Mouse (Mus musculus) embryonic facial prominence, embryonic 11.5 days (tissue): ENCODE results near the gene Hoxd4. TPM values are rescaled to one million over a fixed set of nuclear protein-coding genes. Genes with fewer than 3 reads are reported as not detected.
A peak's percentile ranks its signal among the peaks of the same experiment; 100 is the strongest.

ENCODE experiments used
- ATAC-seq: fragments of 200-750 bp; cut with Nextera tagmentation; replicated peaks from 2 replicates; pipeline ENCODE4 v1.8.0; 2017; ENCODE audit warnings: low read depth; ENCODE audit not compliant: insufficient number of reproducible peaks, low FRiP score, low TSS enrichment
- DNase-seq: peaks from one replicate; pipeline ENCODE4 v3.0.0-alpha.2; 2015; ENCODE audit warnings: low spot score
- H3K27ac ChIP-seq: fragments of 300-500 bp; sonication (generic); replicated peaks from 2 replicates; pipeline ENCODE4 v1.5.1; 2014; ENCODE audit warnings: mild to moderate bottlenecking, low read depth, low read length, control low read depth
- H3K27me3 ChIP-seq: fragments of 300-500 bp; sonication (generic); 2 replicates; pipeline ENCODE4 v1.6.1; 2014; ENCODE audit warnings: mild to moderate bottlenecking, low read length, moderate library complexity, mixed read lengths; ENCODE audit not compliant: control insufficient read depth, insufficient read depth
- H3K36me3 ChIP-seq: fragments of 300-500 bp; sonication (generic); replicated peaks from 2 replicates; pipeline ENCODE4 v1.6.1; 2014; ENCODE audit warnings: low read depth, mild to moderate bottlenecking, low read length, moderate library complexity, mixed read lengths; ENCODE audit not compliant: control insufficient read depth, insufficient read depth
- H3K4me1 ChIP-seq: fragments of 300-500 bp; sonication (generic); 2 replicates; pipeline ENCODE4 v1.6.1; 2014; ENCODE audit warnings: low read length, mixed read lengths; ENCODE audit not compliant: control insufficient read depth, insufficient read depth
- H3K4me2 ChIP-seq: fragments of 300-500 bp; sonication (generic); 2 replicates; pipeline ENCODE4 v1.6.1; 2014; ENCODE audit warnings: low read depth, mild to moderate bottlenecking, control low read depth, low read length, moderate library complexity
- H3K4me3 ChIP-seq: fragments of 300-500 bp; sonication (generic); 2 replicates; pipeline ENCODE4 v1.5.1; 2014; ENCODE audit warnings: low read depth, low read length, control low read depth
- H3K9ac ChIP-seq: fragments of 300-500 bp; sonication (generic); replicated peaks from 2 replicates; pipeline ENCODE4 v1.6.1; 2014; ENCODE audit warnings: mild to moderate bottlenecking, control low read depth, low read length
- H3K9me3 ChIP-seq: fragments of 300-500 bp; sonication (generic); replicated peaks from 2 replicates; pipeline ENCODE4 v1.6.1; 2016; ENCODE audit warnings: mild to moderate bottlenecking, low read length, inconsistent platforms, mixed read lengths; ENCODE audit not compliant: control insufficient read depth
- WGBS: fragments of 180-500 bp; shearing (Covaris S2); extraction: QIAGEN DNeasy Blood & Tissue Kit; methylation state at CpG from one replicate; pipeline ENCODE4 v1.1.7; 2014; 5-methylcytosine and 5-hydroxymethylcytosine counted together
- polyA plus RNA-seq: library from polyadenylated mRNA; unstranded; fragments of >200 nt; fragmentation: Nextera tagmentation; extraction: Ambion mirVana; gene quantifications from 2 replicates; pipeline ENCODE4 v1.2.1, GENCODE M21; 2014

The Hoxd4 gene
- polyA plus RNA-seq, 1 experiment from 2014 or later = 0.18 TPM

DNA sequence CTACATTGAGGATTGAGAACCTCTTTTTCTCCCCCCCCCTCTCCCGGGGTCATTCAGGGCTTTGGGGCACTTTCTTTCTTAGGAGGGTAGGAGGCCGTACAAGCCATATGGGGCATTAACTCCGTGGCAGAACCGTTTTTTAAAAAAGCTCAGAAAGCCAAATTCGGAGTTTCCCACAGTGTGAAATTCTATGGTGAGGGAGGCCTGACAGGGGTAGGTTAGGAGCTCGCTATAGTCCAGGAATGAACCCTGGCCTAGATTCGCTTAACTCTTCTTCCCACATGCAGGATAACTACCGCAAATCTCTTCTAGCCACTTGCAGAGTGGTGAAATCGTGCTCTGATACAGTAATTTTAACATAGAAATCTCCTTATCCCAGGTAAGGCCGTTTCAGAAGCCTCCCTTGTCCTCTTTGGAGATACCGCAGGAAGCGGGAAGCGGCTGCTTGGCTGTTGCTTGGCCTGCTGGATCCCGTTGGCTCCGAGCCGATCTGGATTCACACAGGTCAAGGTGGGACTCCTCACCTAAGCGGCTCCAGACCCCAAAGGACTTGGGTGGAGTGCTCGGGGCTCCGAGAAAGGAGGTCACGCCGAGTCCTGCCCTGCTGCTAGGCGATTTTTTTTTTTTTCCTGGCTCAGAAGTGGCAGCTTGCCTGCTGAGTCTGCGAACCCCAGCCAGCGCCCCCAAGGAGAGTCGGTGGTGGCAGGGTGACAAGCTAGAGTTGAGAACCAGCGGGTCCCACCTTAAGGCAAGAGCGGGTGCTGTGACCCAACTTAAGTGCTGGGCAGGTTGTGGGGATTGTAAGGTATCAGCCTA lies 23.5 kb downstream of the Hoxd4 start:
- H3K27ac ChIP-seq = no peak overlapping the region
- no peaks in the 10 kb centered on the region for H3K36me3 ChIP-seq
- DNase-seq = peak; percentile 36
- H3K4me1 ChIP-seq = no peaks in the 10 kb centered on the region
- no peak overlapping the region for H3K4me2 ChIP-seq
- no peak overlapping the region for H3K4me3 ChIP-seq
- WGBS = under 1% methylated on average over 27 of the region's 27 CpGs
- peaks cover 95% of the 10 kb centered on the region for H3K27me3 ChIP-seq
- ATAC-seq = no peak
- H3K9ac ChIP-seq = no peak overlapping the region
- H3K9me3 ChIP-seq = no peaks in the 10 kb centered on the region

- H3K27ac ChIP-seq = no peak overlapping the region
- no peaks in the 10 kb centered on the region for H3K9me3 ChIP-seq
- peaks cover 95% of the 10 kb centered on the region for H3K27me3 ChIP-seq
- H3K4me1 ChIP-seq = no peaks in the 10 kb centered on the region
- H3K36me3 ChIP-seq = no peaks in the 10 kb centered on the region
- WGBS = under 1% methylated on average over 42 of the region's 42 CpGs
- ATAC-seq (no peak), DNase-seq (peak; percentile 26)
- H3K4me3 ChIP-seq = no peak overlapping the region
- H3K9ac ChIP-seq = no peak overlapping the region
- H3K4me2 ChIP-seq = peak overlapping the region; percentile 5; the same call in 1 of the 2 replicates
Observed at GRCm38 (mm10) chr2:74735851-74736687, 24.3 kb downstream of the Hoxd4 start.

GRCm38 (mm10) chr2:74736688-74737577 lies 25.2 kb downstream of the Hoxd4 start:
- Histone ChIP-seq H3K9ac (no peak overlapping the region), H3K27me3 (peaks cover 97% of the 10 kb centered on the region), H3K36me3 (no peaks in the 10 kb centered on the region), H3K27ac (no peak overlapping the region), H3K4me2 (no peak overlapping the region), H3K4me1 (no peaks in the 10 kb centered on the region), H3K4me3 (no peak overlapping the region), H3K9me3 (no peaks in the 10 kb centered on the region)
- WGBS = 2% methylated on average over 15 of the region's 15 CpGs
- DNase-seq = no peak
- ATAC-seq = no peak

GRCm38 (mm10) chr2:74737578-74738070 lies 25.9 kb downstream of the Hoxd4 start:
- Histone ChIP-seq H3K27me3 (peaks cover 91% of the 10 kb centered on the region), H3K9ac (no peak overlapping the region), H3K4me3 (no peak overlapping the region), H3K4me2 (no peak overlapping the region), H3K4me1 (no peaks in the 10 kb centered on the region), H3K27ac (no peak overlapping the region), H3K36me3 (no peaks in the 10 kb centered on the region), H3K9me3 (no peaks in the 10 kb centered on the region)
- 2% methylated on average over 7 of the region's 7 CpGs for WGBS
- ATAC-seq (no peak), DNase-seq (no peak)

DNA sequence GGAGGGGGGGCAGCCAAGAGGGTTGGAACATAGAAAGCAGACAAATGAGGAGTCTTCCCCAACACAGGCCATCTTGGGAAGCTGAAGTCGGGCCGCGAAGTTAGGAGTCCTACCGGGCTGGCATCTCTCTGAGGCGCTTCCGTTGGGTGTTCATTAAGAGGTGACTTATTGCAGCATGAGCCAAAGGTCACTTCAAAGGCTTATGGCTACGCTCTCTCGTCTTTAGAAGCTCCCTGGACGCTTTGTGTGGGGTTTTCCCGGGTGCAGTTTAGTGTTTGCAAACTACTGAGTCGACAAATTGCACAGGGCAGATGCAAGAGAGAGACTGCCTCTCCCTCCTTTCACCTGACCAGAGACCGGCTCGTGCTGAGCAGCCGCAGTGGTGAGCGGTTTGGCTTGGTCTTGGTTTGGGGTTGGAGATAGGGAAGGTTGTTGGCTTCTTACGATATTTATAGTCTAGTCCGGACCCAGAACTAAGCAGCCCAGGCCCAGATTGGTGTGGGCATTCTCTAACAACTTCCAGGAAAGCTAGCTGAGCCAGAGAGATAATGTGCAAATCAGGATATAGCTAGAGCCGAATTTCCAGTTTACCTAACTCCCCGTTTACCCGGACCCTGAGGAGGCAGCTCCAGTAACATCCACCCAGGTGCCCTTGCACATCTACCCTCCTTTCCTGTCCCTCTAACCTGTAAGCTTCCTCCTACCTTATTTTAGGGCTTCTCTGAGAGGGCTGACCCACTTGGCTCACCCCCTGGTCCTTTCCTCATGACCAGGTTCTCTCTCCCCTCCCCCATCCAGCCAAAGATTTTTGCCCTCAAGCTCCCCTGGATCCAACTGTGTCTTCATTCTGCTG lies 27.1 kb downstream of the Hoxd4 start:
- Histone ChIP-seq H3K36me3 (no peaks in the 10 kb centered on the region), H3K9ac (no peak overlapping the region; the same call in 1 of the 2 replicates), H3K4me1 (no peaks in the 10 kb centered on the region), H3K27ac (no peak overlapping the region), H3K4me2 (no peak overlapping the region), H3K4me3 (no peak overlapping the region), H3K27me3 (peaks cover 89% of the 10 kb centered on the region), H3K9me3 (no peaks in the 10 kb centered on the region)
- no peak for ATAC-seq
- WGBS = under 1% methylated on average over 20 of the region's 20 CpGs
- DNase-seq = no peak

- Histone ChIP-seq H3K36me3 (no peaks in the 10 kb centered on the region), H3K4me3 (no peak overlapping the region), H3K27me3 (peaks cover 92% of the 10 kb centered on the region), H3K9ac (no peak overlapping the region), H3K27ac (no peak overlapping the region), H3K4me2 (no peak overlapping the region), H3K9me3 (no peaks in the 10 kb centered on the region), H3K4me1 (no peaks in the 10 kb centered on the region)
- WGBS = 2% methylated on average over 2 of the region's 2 CpGs
- ATAC-seq (no peak), DNase-seq (no peak)
Observed at GRCm38 (mm10) chr2:74739476-74739800, 27.7 kb downstream of the Hoxd4 start.

DNA sequence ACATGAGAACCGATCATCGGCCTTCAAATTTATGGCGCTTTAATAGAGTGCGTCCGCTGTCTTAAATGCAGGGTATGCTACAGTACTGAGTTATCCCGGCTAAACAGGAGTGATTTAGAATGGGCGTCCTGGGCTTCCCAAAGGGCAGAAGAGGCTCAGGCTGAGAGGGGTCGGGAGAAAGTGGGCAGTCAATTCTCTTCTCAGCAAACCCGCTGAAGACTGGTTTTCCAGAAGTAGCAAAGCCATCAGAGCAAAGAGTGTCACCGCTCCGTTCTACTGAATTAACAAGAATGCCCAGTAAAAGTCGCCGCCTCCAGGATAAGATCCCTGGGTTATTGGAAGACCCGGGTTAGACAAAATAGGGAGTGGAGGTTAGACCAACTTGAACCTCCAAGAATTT lies 28.1 kb downstream of the Hoxd4 start:
- Histone ChIP-seq H3K36me3 (no peaks in the 10 kb centered on the region), H3K27me3 (peaks cover 92% of the 10 kb centered on the region), H3K9me3 (no peaks in the 10 kb centered on the region), H3K9ac (no peak overlapping the region), H3K4me3 (no peak overlapping the region), H3K4me2 (no peak overlapping the region), H3K27ac (no peak overlapping the region), H3K4me1 (no peaks in the 10 kb centered on the region)
- no peak for DNase-seq
- WGBS = 1% methylated on average over 14 of the region's 14 CpGs
- no peak for ATAC-seq
